Mouse (Mus musculus): ENCODE results near the gene Dlx3.

DNA sequence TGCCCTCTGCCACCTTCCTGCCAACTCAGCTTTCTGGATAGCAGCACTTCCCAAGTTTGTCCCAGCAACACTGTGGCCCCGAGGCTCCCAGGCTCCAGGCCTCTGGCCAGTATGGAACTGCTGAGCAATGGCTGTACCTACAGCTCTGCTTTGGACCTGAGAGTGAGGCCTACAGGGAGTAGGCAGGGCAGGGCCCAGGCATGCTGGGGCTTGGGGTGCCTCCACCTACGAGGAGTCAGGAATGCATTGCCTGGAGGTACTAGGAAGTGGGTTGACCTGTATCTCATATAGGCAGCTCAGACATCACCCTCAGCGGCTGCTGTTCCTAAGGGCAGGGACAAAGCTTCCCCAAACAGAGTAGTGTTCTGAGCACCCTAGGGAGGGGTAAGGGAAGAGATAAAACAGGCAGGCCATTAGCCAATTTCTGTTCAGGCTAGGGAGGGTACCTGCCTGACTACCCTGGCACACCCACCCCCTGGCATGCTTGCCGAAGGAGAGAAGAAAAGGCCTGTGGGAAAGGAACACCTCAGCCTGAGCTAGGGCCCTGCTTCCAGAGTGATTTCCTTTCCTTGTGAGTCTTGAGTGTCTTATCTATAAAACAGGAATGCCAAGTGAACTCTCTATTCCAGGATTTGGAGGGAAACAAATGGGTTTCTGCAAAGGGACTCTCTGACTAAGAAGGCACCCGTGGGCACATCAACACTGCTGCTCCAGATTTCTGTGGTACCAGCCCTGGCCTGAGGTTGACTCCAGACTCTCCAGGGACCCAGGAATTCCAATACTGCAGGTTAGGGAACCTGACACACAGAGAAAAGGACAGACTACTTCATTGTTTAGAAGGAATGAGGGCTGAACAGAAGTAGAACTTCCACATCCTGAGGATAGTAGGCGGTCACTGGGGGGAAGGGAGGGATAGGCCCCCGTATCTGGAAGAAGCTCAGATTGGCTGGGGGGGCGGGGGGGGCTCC, 49.5 kb upstream of the Dlx3 start:
- TF ChIP-seq CTCF (IDR thresholded peaks at IDR 0.05; ENCODE audit: low read depth), result no peak
- TF ChIP-seq EP300 (IDR thresholded peaks at IDR 0.05; ENCODE audit: low read depth), result no peak

Measured in heart, postnatal 0 days (tissue).